Mouse (Mus musculus) MEL (cell line): ENCODE measurements around the gene Ccdc115. TPM values are rescaled to one million over a fixed set of nuclear protein-coding genes. Genes with fewer than 3 reads are reported as not detected.

Experiments used
- DNase-seq: peaks from one replicate; pipeline ENCODE4 v3.0.0; 2011; ENCODE audit warnings: low read depth, low spot score
- H3K27ac ChIP-seq: 2 replicates; pipeline ENCODE4 v1.5.1; 2012; ENCODE audit warnings: low read depth, mild to moderate bottlenecking, control low read depth, low read length, moderate library complexity; ENCODE audit not compliant: control insufficient read depth
- H3K27me3 ChIP-seq, 2 experiments: fragments of 150-350 bp in 1 of 2; sonication (generic) in 1 of 2; 2 replicates each; pipeline ENCODE4 v1.6.1; 2012; ENCODE audit warnings: low read length in 2 of 2, mild to moderate bottlenecking in 2 of 2, improper control_type of control experiment in 1 of 2, moderate library complexity in 1 of 2; ENCODE audit not compliant: insufficient read depth in 2 of 2, control insufficient read depth in 1 of 2
- H3K36me3 ChIP-seq, 2 experiments: 2 replicates each; pipeline ENCODE4 v1.6.1; 2012 to 2014; ENCODE audit warnings: low read length in 2 of 2, improper control_type of control experiment in 1 of 2, inconsistent platforms in 1 of 2, mild to moderate bottlenecking in 1 of 2; ENCODE audit not compliant: insufficient read depth in 2 of 2, control insufficient read depth in 1 of 2
- H3K4me1 ChIP-seq, 2 experiments: fragments of 150-350 bp in 1 of 2; sonication (generic) in 1 of 2; 2 replicates each; pipeline ENCODE4 v1.6.1; 2012; ENCODE audit warnings: low read length in 2 of 2, improper control_type of control experiment in 1 of 2, mild to moderate bottlenecking in 1 of 2; ENCODE audit not compliant: insufficient read depth in 2 of 2, control insufficient read depth in 1 of 2
- H3K4me3 ChIP-seq, 2 experiments: fragments of 150-350 bp in 1 of 2; sonication (generic) in 1 of 2; 2 replicates each; pipeline ENCODE4 v1.5.1; 2012; ENCODE audit warnings: low read depth in 2 of 2, low read length in 2 of 2, mild to moderate bottlenecking in 2 of 2, moderate library complexity in 2 of 2, control low read depth in 1 of 2, improper control_type of control experiment in 1 of 2; ENCODE audit not compliant: control insufficient read depth in 1 of 2, insufficient read depth in 1 of 2
- H3K79me2 ChIP-seq: 2 replicates; pipeline ENCODE4 v1.6.1; 2012; ENCODE audit warnings: mild to moderate bottlenecking, low read length, moderate library complexity; ENCODE audit not compliant: control insufficient read depth, poor library complexity, insufficient read depth
- H3K9ac ChIP-seq: 2 replicates; pipeline ENCODE4 v1.6.1; 2012; ENCODE audit warnings: low read depth, mild to moderate bottlenecking, control low read depth, low read length, moderate library complexity; ENCODE audit not compliant: control insufficient read depth, poor library complexity, severe bottlenecking
- H3K9me3 ChIP-seq: fragments of 150-350 bp; sonication (generic); replicated peaks from 2 replicates; pipeline ENCODE4 v1.6.1; 2012; ENCODE audit warnings: mild to moderate bottlenecking, low read length, improper control_type of control experiment, moderate library complexity; ENCODE audit not compliant: insufficient read depth
- BHLHE40 ChIP-seq: IDR thresholded peaks from 2 replicates; pipeline ENCODE4 v1.6.1; 2012; ENCODE audit warnings: low read depth, mild to moderate bottlenecking, inconsistent platforms, low read length, improper control_type of control experiment, borderline replicate concordance
- CHD2 ChIP-seq: IDR thresholded peaks from 2 replicates; pipeline ENCODE4 v1.6.1; 2011; ENCODE audit warnings: low read length, improper control_type of control experiment
- E2F4 ChIP-seq: IDR thresholded peaks from 2 replicates; pipeline ENCODE4 v1.6.1; 2011; ENCODE audit warnings: low read depth, low read length, improper control_type of control experiment, borderline replicate concordance
- EP300 ChIP-seq, 2 experiments: IDR thresholded peaks; 2 replicates each; pipeline ENCODE4 v1.6.1; 2011; ENCODE audit warnings: improper control_type of control experiment in 2 of 2, low read length in 2 of 2, low read depth in 1 of 2, mild to moderate bottlenecking in 1 of 2
- ETS1 ChIP-seq: IDR thresholded peaks from 2 replicates; pipeline ENCODE4 v1.6.1; 2012; ENCODE audit warnings: low read depth, mild to moderate bottlenecking, inconsistent platforms, low read length, improper control_type of control experiment, moderate library complexity
- GATA1 ChIP-seq: IDR thresholded peaks from 2 replicates; pipeline ENCODE4 v1.6.1; 2011; ENCODE audit warnings: low read depth, low read length, improper control_type of control experiment
- HCFC1 ChIP-seq: IDR thresholded peaks from 2 replicates; pipeline ENCODE4 v1.6.1; 2012; ENCODE audit warnings: low read depth, mild to moderate bottlenecking, inconsistent platforms, low read length, improper control_type of control experiment, moderate library complexity
- JUND ChIP-seq: IDR thresholded peaks from 2 replicates; pipeline ENCODE4 v1.6.1; 2011; ENCODE audit warnings: low read depth, mild to moderate bottlenecking, improper control_type of control experiment, low read length
- MAX ChIP-seq: IDR thresholded peaks from 2 replicates; pipeline ENCODE4 v1.6.1; 2011; ENCODE audit warnings: low read length, improper control_type of control experiment
- MAZ ChIP-seq: IDR thresholded peaks from 2 replicates; pipeline ENCODE4 v1.6.1; 2012; ENCODE audit warnings: low read depth, mild to moderate bottlenecking, inconsistent platforms, low read length, improper control_type of control experiment
- MXI1 ChIP-seq: IDR thresholded peaks from 2 replicates; pipeline ENCODE4 v1.6.1; 2011; ENCODE audit warnings: mild to moderate bottlenecking, low read depth, low read length, improper control_type of control experiment
- MYB ChIP-seq: IDR thresholded peaks from 2 replicates; pipeline ENCODE4 v1.6.1; 2011; ENCODE audit warnings: mild to moderate bottlenecking, low read depth, low read length, improper control_type of control experiment
- MYC ChIP-seq: IDR thresholded peaks from 2 replicates; pipeline ENCODE4 v1.6.1; 2011; ENCODE audit warnings: low read depth, mild to moderate bottlenecking, low read length, improper control_type of control experiment, moderate library complexity
- NELFE ChIP-seq: IDR thresholded peaks from 2 replicates; pipeline ENCODE4 v1.6.1; 2011; ENCODE audit warnings: low read depth, low read length, improper control_type of control experiment
- NRF1 ChIP-seq: IDR thresholded peaks from 2 replicates; pipeline ENCODE4 v1.6.1; 2014; ENCODE audit warnings: low read depth, mild to moderate bottlenecking, inconsistent platforms, low read length, improper control_type of control experiment, moderate library complexity; ENCODE audit not compliant: poor library complexity, insufficient read depth, severe bottlenecking
- POLR2A ChIP-seq, 2 experiments: IDR thresholded peaks; 2 replicates each; pipeline ENCODE4 v1.6.1; 2011 to 2012; ENCODE audit warnings: low read length in 2 of 2, mild to moderate bottlenecking in 2 of 2, control low read depth in 1 of 2, improper control_type of control experiment in 1 of 2, low read depth in 1 of 2, moderate library complexity in 1 of 2; ENCODE audit not compliant: control insufficient read depth in 1 of 2, insufficient read depth in 1 of 2, poor library complexity in 1 of 2
- POLR2AphosphoS5 ChIP-seq: IDR thresholded peaks from 2 replicates; pipeline ENCODE4 v1.6.1; 2012; ENCODE audit warnings: low read depth, borderline replicate concordance, mild to moderate bottlenecking, inconsistent platforms, low read length, moderate library complexity, mixed read lengths
- SMC3 ChIP-seq: IDR thresholded peaks from 2 replicates; pipeline ENCODE4 v1.6.1; 2011; ENCODE audit warnings: low read depth, low read length, improper control_type of control experiment
- TAL1 ChIP-seq: IDR thresholded peaks from 2 replicates; pipeline ENCODE4 v1.6.1; 2012; ENCODE audit warnings: mild to moderate bottlenecking, inconsistent platforms, low read length, moderate library complexity, mixed read lengths
- TCF12 ChIP-seq: IDR thresholded peaks from 2 replicates; pipeline ENCODE4 v1.6.1; 2014; ENCODE audit warnings: low read depth, mild to moderate bottlenecking, inconsistent platforms, low read length, improper control_type of control experiment, moderate library complexity
- UBTF ChIP-seq: IDR thresholded peaks from 2 replicates; pipeline ENCODE4 v1.6.1; 2012; ENCODE audit warnings: low read depth, mild to moderate bottlenecking, inconsistent platforms, low read length, improper control_type of control experiment, moderate library complexity, borderline replicate concordance; ENCODE audit not compliant: insufficient read depth
- USF1 ChIP-seq: IDR thresholded peaks from 2 replicates; pipeline ENCODE4 v1.6.1; 2014; ENCODE audit warnings: low read depth, mild to moderate bottlenecking, inconsistent platforms, low read length, improper control_type of control experiment, moderate library complexity
- USF2 ChIP-seq, 2 experiments: IDR thresholded peaks; 2 replicates each; pipeline ENCODE4 v1.6.1; 2011 to 2012; ENCODE audit warnings: improper control_type of control experiment in 2 of 2, low read length in 2 of 2, borderline replicate concordance in 1 of 2, inconsistent platforms in 1 of 2, low read depth in 1 of 2, mild to moderate bottlenecking in 1 of 2; ENCODE audit not compliant: insufficient read depth in 1 of 2
- ZC3H11A ChIP-seq: IDR thresholded peaks from 2 replicates; pipeline ENCODE4 v1.6.1; 2012; ENCODE audit warnings: low read depth, mild to moderate bottlenecking, inconsistent platforms, low read length, improper control_type of control experiment
- ZKSCAN1 ChIP-seq: IDR thresholded peaks from 2 replicates; pipeline ENCODE4 v1.6.1; 2012; ENCODE audit warnings: low read depth, mild to moderate bottlenecking, inconsistent platforms, low read length, improper control_type of control experiment, moderate library complexity
- ZNF384 ChIP-seq: IDR thresholded peaks from 2 replicates; pipeline ENCODE4 v1.6.1; 2012; ENCODE audit warnings: low read depth, mild to moderate bottlenecking, inconsistent platforms, low read length, improper control_type of control experiment
- polyA plus RNA-seq, 2 experiments: library from polyadenylated mRNA; stranded (reverse) in 1 of 2; unstranded in 1 of 2; fragments of >175 nt in 1 of 2; fragments of >200 nt in 1 of 2; gene quantifications; 2 replicates each; pipeline versions ENCODE4 v1.2.1 to v1.2.4; 2012; ENCODE audit warnings: low replicate concordance in 2 of 2, low read depth in 1 of 2; ENCODE audit not compliant: insufficient read length in 2 of 2, insufficient read depth in 1 of 2, missing spikeins in 1 of 2
- total RNA-seq: library from RNA; depleted of rRNA; stranded (reverse); fragments of 300-350 nt; gene quantifications from 2 replicates; pipeline ENCODE4 v1.2.3, GENCODE M21; 2012

The Ccdc115 gene
- total and polyA plus RNA-seq, 3 experiments: 63.4 to 78.7 TPM; not detected in 1

DNA sequence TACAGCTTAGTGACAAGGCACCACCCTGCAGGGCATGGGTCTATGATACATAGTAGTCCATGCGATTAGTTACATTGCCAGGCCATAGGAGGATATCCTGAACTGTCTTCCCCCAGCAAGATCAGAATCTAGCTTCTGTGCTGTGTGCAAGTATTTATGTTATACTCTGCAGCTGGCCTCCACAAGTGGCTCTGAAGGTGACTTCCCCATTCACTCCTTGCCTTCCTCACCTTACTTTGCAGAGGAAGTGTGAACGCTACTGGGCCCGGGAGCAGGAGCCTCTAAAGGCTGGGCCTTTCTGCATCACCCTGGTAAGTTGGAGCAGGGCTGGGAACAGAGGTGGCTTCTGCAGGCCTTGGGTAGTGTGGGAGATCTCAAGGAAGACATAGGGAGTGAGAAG is 28.6 kb upstream of the Ccdc115 start:
- 0 out of 4 replicates have a peak, but pooled peaks of 1 of the 2 experiments have one; percentile 38 for TF ChIP-seq EP300 (IDR thresholded peaks at IDR 0.05; ENCODE audit: low read depth in 1 of 2, low read length in 2 of 2)
- TF ChIP-seq MYB: no peak
- TF ChIP-seq UBTF: no peak
- TF ChIP-seq ETS1: 0 out of 2 replicates have a peak, but pooled peaks have one; percentile 35
- no peak for TF ChIP-seq HCFC1
- 0 out of 2 replicates have a peak, but pooled peaks have one; percentile 39 for TF ChIP-seq MYC
- no peak for TF ChIP-seq ZKSCAN1
- no peak for TF ChIP-seq USF1
- Histone ChIP-seq H3K4me1 (peaks cover 19 to 22% of the 10 kb centered on the region in 2 experiments), H3K27me3 (no peaks in the 10 kb centered on the region), H3K4me3 (no peak overlapping the region), H3K9ac (no peak overlapping the region), H3K27ac (peak overlapping the region; percentile 9; the same call in 1 of the 2 replicates), H3K9me3 (no peaks in the 10 kb centered on the region), H3K36me3 (peaks cover 0 to 15% of the 10 kb centered on the region in 2 experiments; a peak in 2 of 4 replicates), H3K79me2 (no peaks in the 10 kb centered on the region; the same call in 1 of the 2 replicates)
- DNase-seq: peak; percentile 72

DNA sequence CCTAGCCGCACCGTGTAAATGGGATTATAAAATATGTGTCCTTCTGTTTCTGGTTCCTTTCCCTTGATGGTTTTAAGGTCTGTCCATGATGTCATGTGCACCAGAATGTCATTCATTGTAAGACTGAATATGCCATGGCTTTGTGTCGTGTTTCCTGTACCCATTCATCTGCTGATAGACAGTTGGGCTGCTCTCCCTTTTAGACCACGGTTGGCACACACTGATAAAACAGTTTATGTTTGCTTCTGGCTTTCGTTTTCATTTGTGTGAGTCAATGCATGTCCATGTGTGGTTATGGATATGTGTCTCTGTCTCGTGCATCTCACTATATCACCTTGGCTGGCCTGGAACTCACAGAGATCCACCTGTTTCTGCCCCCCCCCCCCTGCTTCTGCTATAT is 26.0 kb upstream of the Ccdc115 start:
- DNase-seq: peak; percentile 44
- Histone ChIP-seq H3K9me3 (no peaks in the 10 kb centered on the region), H3K4me1 (peaks cover 19 to 22% of the 10 kb centered on the region in 2 experiments), H3K27ac (no peak overlapping the region), H3K4me3 (no peak overlapping the region), H3K36me3 (peaks cover 0 to 16% of the 10 kb centered on the region in 2 experiments; a peak in 2 of 4 replicates), H3K9ac (no peak overlapping the region), H3K27me3 (no peaks in the 10 kb centered on the region), H3K79me2 (no peaks in the 10 kb centered on the region)
- TF ChIP-seq ZC3H11A: no peak
- TF ChIP-seq MAZ: no peak
- no peak for TF ChIP-seq NELFE
- no peak for TF ChIP-seq USF2 (IDR thresholded peaks at IDR 0.05; ENCODE audit: borderline replicate concordance in 1 of 2, insufficient read depth in 1 of 2, low read depth in 1 of 2, low read length in 2 of 2)
- TF ChIP-seq TAL1: peak; percentile 53
- TF ChIP-seq NRF1: no peak
- no peak for TF ChIP-seq SMC3
- TF ChIP-seq BHLHE40: no peak
- TF ChIP-seq POLR2AphosphoS5: no peak
- peak; percentile 48; the same call in 1 of the 2 replicates for TF ChIP-seq MXI1
- TF ChIP-seq EP300 (IDR thresholded peaks at IDR 0.05; ENCODE audit: low read depth in 1 of 2, low read length in 2 of 2): peak; percentile 42 to 49; a peak in 3 of 4 replicates
- no peak for TF ChIP-seq ZNF384
- TF ChIP-seq ETS1: peak; percentile 67; the same call in 1 of the 2 replicates
- no peak for TF ChIP-seq HCFC1
- TF ChIP-seq TCF12: peak; percentile 20; the same call in 1 of the 2 replicates
- TF ChIP-seq MAX: peak; percentile 43; the same call in 1 of the 2 replicates
- TF ChIP-seq USF1: no peak
- peak; percentile 32; the same call in 1 of the 2 replicates for TF ChIP-seq MYB
- TF ChIP-seq MYC: 0 out of 2 replicates have a peak, but pooled peaks have one; percentile 25
- 0 out of 2 replicates have a peak, but pooled peaks have one; percentile 25 for TF ChIP-seq GATA1
- TF ChIP-seq POLR2A (IDR thresholded peaks at IDR 0.05; ENCODE audit: control insufficient read depth in 1 of 2, insufficient read depth in 1 of 2, low read depth in 1 of 2, low read length in 2 of 2, poor library complexity in 1 of 2): no peak
- no peak for TF ChIP-seq JUND
- TF ChIP-seq E2F4: no peak
- TF ChIP-seq CHD2: no peak
